Mouse (Mus musculus) right cerebral cortex, postnatal 14 days (tissue): ENCODE data around the gene Gdf2.
A peak's percentile ranks its signal among the peaks of the same experiment; 100 is the strongest.

ENCODE experiments used
- DNase-seq: peaks from one replicate; pipeline ENCODE4 v3.0.0; 2022

Gdf2 gene

GRCm38 (mm10) chr14:33958841-33959240 lies 18.0 kb downstream of the Gdf2 start:
- no peak for DNase-seq

DNA sequence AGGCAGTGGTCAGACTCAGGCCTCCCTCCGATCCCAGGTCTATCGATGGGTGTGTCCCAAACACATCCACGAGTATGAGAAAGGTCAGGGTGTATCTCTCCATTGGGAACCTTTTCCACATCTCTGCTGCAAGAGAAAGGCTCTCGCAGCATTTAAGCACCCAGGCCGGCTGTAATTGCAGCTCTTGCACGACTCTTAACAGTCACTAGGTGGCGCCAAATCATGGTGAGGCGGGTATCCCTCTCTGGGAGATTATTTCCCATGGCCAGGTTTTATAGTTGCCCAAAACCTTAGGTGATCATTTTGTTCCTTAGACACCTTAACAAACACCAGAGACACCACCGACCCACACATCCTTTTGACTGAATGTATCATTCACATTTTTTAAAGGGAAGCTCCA lies 18.5 kb downstream of the Gdf2 start:
- peak; percentile 61 for DNase-seq

DNA sequence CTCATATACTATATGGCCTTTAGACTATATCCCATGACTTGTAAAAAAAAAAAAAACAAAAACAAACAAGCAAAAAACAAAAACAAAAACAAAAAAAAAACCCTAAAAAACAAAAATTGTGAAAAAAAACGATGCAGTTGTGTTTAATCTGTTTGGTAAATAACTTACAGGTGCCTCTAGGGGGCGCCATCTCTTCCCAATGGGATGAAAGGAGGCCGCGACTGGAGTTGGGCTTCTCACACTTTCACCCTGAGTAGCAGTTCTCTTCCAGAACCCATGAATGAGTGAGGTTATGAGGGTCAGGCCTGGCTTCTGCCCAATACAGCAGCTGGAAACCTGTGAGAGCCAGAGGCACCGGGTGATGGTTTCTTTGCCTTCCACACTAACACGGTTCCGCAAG lies 24.8 kb downstream of the Gdf2 start:
- DNase-seq: no peak

- no peak for DNase-seq
Measured at GRCm38 (mm10) chr14:33972679-33973078, 31.8 kb downstream of the Gdf2 start.

DNA sequence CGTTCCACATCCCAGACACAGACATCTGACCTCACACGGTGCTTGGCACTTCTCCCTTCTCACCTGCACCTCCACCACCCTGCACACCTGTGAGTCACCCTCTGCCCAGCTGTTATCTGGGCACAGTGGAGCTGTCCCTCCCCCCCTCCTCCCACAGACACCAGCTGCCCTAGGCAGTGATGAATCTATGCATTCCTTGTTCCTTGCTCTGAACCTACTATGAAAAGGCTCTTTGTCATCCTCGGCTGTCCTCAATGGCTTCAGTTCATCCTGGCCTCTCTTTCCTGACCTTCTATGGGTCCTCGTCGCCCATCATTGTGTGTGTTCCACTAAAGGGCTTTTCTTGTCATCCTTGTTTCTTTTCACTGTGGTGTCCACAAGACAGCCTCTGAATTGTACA lies 33.9 kb downstream of the Gdf2 start:
- DNase-seq: no peak

- DNase-seq: no peak
Measured at GRCm38 (mm10) chr14:33977748-33978147, 36.9 kb downstream of the Gdf2 start.

DNA sequence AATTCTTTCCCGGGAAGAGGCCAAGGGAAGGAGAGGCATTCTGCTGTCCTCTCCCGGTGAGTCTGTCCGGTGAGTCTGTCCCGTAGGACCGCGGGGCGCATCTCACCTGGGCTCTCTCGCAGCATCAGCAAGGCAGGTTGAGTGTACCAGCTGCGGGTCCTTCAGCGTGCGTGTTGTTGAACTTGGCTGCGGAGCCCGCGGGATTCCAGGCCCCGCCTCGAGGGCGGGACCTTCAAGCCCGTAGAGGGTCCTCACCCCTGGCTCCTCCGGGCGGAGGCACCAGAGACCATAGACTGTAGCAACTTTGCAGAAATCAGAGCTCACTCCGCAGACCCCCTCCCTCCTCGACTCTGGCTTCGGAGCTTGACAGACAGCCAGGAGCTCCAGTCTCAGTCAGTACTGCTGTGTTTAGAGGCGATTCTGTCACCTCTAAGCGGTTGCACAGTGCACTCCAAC lies 37.8 kb downstream of the Gdf2 start, which contains the start of gene Zfp488:
Zfp488 (minus strand) TSS at position 161 of the 456 bp plus-strand sequence.
- DNase-seq: no peak

GRCm38 (mm10) chr14:33989201-33989600 lies 48.4 kb downstream of the Gdf2 start:
- no peak for DNase-seq

DNA sequence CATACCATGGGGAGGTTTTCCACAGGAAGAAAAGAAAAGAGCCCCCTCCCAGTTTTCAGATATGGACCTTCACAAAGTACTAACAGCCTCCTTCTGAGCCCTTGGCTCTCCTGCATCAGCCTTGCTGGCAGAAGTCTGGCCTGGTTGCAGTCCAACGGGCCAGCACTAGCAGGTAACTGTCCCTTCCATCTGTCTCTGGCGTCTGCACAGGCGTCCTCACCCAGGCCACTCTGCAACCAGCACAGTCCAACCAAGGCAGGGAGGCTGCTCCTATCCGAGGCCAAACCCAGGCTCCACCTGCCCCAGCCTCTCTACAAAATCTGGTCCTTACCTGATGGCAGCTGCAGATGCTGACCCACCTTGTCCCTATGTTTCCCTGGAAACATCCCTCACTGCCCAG lies 51.1 kb downstream of the Gdf2 start:
- DNase-seq: no peak

DNA sequence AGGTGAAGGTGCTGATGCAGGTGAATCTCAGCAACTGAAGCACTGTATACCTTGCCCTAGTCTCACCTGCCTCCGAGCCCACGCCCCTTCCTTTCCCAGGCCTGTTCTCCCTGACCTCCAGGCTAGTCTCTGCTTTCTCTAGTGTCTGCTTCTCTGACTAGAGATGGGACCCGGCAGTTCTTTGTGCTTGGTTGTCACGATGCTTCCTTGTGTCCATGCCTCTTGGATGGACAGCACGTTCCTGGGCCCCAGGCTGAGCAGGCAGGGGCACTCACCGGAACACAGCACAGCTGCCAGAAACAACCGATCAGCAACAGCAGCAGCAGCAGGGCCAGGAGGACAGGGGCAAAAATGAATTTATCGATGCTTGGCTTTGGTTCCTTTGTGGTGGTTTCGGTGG lies 52.2 kb downstream of the Gdf2 start:
- DNase-seq: no peak

GRCm38 (mm10) chr14:33993521-33994289 lies 52.9 kb downstream of the Gdf2 start:
- DNase-seq: no peak
